Mouse (Mus musculus) urinary bladder, adult 18-20 months (tissue): ENCODE measurements around the gene Ninj1.
A peak's percentile ranks its signal among the peaks of the same experiment; 100 is the strongest.

Experiments
- DNase-seq, 2 experiments: peaks; one replicate each; pipeline ENCODE4 v3.0.0; 2022; ENCODE audit warnings: low spot score in 2 of 2, mixed read lengths in 2 of 2

Ninj1 gene

DNA sequence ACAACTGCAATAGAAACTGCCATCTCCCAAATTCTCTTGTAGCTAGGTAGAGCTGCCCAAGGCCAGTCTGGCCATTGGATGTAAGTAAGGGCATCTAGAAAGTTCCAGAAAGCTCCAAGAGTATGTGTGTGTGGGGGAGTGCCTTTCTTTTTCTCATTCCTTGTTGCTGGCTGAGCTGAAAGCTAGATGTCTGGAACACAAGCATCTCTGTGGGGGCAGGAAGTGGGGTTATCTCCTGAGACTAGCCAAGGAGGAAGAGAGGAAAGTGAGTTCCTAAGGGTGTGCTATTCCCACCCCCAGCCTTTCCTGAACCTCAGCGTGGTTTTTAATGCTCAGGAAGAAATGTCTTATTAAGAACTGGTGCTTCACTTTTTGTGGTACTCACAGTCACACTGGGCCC, 15.6 kb upstream of the Ninj1 start:
- DNase-seq: no peak

DNA sequence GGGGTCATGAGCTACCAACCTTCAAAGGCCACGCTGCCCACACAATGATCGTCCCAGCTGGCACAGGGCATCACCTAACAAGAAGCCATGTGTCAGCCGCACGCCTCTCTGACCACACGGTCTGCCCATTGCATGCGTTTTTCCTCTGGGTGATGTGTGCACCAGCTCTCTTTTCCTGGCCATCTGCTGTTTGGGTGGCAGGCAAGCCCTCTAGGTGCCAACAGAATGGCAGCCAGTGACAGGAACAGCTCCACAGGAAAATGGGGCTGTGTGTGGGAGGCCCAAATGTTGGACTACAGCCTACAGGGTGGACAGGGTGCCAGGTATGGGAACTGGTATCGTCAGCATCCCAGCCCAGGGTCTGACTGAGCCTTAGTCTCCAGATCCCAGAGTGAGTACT, 14.9 kb upstream of the Ninj1 start:
- DNase-seq: no peak

DNA sequence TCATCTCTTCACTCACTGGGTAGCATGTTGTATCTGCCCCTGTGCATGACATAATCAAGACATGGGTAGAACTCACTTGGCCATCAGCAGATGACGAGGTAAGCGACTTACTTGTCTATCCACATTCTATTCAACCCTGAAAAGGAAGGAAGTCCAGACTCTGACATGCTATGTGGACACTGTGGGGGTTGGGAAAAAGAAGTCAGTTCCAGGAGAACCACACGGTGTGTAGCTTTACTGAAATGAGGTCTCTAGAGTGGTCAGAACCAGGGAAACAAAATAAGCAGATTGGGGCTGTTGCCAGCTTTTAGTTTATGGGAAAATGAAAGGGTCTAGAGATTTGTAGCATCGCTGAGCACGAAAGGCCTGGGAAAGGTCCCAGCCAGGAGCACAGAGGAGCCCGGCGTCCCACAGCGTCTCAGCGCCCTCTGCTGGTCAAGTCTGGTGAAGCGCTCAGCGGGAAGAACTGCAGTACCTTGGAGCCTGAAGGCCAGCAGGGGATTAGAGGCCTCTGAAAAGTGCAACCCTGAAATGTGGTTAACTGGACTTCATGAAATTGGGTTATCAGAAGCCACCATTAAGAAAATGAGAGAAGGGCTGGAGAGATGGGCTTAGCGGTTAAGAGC, 14.2 kb upstream of the Ninj1 start:
- peak; percentile 85 to 91 for DNase-seq

DNA sequence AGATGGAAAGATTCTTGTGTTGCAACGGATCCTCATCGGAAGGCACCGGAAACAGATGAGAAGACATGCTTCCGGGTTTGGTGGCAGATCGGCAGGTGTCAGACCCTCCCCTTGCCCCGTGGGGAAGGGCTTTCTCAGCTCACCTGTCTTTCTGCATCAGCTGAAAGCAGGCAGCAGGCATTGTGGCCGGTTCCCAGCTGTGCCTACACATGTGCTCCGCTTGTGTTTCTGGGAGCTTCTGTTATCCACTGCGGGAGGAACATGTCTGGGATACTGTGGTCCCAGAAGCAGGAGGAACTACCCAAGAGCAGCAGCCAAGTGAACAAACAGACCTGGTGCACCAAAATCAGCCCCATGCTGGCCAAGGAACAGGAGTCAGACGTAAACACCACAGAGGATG, 11.8 kb upstream of the Ninj1 start:
- DNase-seq: no peak

DNA sequence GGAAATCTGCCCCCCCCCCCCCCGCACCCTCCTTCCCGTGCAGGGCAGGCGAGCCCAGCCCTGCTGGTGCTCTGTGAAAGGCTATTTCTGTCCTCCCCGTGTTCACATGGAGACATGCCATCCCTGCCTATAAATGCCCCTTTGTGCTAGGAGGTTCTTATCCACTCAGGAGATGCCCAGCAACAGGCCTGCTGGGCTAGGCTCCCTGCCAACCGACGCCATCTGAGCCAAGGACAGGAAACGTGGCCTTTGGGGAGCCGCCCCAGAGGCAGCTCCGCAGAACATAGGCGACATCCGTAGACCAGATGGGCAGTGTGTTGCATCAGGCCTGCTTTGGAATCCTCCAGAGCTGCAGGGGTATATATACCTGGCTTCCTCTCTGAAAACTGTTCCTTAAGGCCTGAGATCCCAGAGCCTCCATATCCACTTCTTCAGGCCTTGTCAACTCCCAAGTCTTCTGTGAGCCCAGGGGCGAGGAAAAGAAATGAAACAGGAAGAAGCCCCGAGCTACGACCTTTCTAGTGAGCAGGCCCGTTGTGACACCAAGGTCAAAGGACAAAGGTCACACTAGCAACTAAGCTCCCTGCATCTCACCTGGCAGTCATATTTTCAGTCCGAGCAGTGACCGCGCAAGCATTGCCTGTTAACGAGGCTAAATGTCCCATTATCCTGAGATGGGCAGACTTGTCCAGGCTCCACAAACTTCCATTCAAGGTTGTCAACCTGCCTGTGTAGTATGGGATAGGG, 8.3 kb upstream of the Ninj1 start:
- no peak for DNase-seq

DNA sequence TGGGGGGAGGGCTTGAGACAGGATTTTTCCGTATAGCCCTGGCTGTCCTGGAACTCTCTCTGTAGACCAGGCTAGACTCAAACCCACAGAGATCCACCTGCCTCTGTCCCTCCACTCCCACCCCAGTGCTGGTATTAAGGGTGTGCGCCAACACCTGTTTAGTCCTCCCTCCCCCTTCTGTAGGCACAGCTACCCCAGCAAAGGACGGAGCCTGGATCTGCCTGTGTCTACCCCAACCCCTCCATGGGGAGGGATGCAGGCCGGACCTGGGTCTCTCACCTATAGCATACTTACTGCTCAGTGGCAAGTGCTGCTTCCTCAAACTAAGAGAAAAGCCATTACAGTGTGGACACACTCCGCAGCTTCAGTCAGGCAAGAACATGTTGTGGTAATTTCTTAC, 7.0 kb upstream of the Ninj1 start:
- DNase-seq: no peak

DNA sequence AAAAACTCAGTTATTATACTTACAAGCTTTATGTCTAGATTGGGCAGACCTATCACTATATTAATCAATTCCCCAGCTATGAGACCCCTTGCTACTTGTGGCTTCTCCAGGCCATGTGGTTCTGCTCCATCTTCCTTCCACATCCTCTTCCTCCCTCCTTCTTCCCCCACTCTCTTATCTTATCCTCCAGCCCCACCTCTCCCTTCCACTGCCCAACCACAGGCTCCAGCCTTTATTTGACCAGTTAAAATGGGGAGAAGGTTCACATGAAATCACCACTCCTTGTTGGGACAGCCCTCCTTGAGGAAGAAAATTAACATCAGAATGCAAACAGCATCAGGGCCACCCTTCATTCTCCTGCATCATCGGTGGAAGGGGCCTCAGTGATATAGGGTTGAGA, 6.6 kb upstream of the Ninj1 start:
- no peak for DNase-seq

DNA sequence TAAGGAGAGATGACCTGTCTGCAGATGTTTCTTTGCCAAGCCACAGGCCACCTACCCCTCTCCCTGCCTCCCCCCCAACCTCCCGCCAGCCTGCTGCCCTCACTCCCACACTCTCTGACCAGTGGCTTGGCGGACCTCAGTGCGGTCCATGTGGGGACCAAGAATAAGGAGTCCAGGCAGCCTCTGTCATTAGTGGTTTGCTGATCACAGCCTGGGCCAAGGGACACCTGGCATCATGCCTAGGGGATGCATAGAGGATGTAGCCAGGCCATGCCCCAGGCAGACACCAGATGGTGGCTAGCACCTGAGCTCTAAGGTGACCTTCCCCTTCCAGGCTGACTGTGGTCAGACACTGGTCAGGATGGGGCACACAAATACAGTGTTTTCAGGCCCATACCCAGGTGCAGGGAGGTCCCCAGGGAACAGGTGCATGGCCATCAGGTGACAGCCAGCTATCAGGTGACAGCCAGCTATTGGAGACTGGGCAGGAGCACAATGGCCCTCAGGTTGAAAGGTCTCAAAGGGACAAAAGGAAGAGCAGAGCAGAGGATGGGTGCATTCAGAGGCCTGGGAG, 5.8 kb upstream of the Ninj1 start:
- no peak for DNase-seq

DNA sequence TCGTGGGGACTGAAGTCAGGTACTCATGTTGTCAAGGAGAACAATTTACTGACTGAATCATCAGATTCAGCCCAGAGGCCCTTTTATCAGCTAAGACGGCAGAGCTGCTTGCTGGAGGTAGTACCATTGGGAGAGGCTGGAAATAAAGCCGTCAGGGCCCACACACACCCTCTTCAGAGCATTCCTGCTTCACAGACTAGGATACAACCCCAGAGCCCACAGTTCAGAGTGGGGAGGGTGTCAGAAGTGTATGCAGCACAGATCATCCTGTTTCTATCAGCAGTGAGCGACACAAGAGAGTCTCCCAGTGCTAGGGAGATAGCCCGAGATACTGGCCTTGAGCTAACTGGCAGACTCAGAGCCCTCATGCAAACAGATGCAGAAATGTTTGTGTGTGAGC, 4.1 kb upstream of the Ninj1 start:
- DNase-seq: no peak

DNA sequence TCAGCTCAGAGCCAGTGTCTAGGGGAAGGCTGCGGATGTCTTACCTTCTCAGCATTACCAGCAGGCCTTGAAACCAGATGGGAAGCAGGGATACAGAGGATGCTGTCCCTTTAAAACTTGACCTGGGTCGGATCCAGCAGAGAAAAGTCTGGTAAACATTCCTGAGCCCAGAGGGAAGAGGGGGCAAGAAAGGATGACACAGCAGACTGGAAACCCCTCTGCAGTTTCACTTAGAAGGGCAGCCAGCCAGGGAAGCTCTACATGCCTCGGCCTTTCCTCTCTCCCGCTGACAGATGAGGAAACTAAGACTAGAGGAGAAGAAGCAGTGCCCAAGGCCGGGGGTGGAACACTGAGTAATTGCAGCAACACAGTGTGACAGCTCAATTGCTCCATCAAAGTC, 3.6 kb upstream of the Ninj1 start:
- DNase-seq: no peak

DNA sequence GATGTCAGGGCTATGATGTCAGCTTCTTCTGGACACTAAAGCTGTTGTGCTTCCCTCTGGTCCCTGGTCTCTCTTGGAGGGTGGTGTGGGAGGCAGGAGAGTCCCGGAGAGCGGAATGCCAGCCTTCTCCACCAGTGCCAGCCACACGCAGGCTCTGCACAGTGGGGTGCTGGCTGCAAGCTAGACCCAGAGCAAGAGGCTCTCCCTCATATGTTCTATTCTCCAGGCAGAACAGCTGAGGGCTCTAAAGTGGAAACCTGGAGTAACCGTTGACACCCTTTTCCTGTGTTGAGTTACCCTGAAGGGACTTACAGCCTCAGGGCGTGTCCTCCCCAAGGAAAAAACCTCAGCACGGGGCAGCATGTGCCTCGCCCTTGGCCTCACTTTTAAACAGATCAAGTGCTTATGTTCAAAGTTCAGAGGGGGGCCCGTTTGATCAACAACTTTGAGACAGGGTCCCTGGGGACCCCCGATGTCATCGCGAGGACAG, 442 bp upstream of the Ninj1 start:
- DNase-seq: peak in 1 of 2 experiments; percentile 73

DNA sequence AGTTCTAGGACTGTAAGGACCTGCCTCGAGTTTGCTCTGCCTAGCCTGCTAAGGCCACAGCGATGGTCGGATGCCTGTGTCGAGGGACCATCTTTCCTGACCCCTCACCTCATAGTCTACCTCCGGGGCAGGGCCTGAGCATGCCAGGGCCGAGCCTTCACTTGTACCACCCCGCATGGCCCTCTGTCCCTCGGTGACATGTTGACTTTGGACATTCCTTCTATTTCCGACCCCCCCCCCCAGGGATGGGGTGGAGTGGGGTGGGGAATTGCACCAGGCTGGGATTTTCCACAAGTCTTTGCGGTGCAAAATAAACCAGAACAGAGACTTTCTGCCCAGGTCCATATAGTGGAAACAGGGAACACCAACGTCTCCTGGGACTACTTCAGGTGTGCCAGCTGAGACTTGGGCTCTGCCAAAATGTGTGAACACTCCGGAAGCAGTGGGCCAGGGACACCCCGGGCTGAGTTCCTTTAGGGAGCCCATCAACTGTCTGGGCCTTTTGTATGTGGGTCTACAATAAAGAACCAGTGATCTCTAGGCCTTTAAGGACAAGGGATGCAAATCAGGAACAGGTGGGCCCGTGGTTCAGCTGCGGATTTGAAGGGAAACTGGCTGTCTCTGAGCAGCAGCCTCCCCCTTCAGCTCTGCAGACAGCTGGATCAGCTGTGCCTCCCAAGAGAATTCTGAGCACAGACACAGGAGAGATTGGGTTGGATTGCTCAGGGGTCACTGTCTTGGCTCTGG, 1.1 kb downstream of the Ninj1 start:
- peak in 1 of 2 experiments; percentile 35 for DNase-seq

DNA sequence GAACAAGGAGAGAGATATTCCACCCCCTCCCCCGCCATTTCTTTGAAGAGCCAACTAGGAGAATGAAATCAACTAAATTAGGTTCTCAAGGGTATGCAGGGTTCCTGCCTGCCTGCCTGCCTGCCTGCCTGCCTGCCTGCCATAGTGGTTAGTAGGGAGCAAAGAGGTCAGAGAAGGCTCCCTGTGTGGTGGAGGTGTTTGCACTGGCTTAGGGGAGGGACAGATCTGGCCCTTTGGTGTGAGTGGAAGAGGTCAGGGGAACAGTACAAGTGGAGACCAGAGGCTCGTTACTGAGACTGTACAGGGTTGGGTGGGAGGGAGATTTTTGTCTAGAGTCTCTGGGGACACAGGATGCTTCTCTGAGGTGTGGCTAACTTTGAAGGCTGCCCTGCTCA, 1.7 kb downstream of the Ninj1 start:
- DNase-seq: no peak

DNA sequence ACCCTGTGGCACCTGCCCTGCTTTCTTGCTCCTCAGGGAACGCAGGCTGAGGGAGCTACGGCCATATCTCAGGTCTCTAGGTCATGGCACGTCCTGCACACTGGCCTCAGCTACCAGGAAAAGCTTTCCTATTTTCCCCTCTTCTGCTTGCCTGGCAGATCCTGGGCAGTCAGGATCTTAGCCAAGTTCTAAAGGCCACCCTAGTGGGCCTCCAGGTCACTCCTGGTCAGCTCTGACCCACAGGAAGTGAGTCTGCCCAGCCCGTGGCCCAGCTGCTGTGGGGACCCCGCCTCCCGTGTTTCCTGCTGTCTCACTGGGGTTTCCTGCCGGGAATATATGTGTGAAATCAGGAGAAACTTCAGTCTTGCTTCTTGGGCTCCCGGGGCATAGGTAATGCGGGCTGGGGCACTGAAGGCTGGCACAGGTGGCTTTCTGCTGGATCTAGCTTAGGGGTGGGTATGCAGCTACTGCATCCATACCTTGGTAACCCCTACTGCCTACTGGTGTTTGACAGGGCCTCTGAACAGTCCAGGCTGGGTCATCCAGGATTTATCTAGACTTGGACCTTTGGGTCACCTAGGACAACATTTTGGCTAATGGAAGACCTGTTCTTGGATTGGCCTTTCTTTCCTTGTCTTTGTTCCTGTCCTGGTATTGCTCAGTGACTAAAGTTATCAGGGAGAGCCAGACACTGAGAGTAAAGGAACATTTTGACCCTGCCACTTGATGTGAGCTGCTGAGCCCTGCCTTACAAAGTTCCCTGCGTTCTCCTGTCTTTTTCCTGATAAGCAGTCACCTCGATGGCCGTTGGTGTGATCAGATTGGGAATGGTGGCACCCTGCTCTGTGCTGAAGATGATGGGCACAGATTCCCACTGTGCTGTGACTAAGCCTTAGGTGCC, 2.9 kb downstream of the Ninj1 start:
- DNase-seq: no peak

DNA sequence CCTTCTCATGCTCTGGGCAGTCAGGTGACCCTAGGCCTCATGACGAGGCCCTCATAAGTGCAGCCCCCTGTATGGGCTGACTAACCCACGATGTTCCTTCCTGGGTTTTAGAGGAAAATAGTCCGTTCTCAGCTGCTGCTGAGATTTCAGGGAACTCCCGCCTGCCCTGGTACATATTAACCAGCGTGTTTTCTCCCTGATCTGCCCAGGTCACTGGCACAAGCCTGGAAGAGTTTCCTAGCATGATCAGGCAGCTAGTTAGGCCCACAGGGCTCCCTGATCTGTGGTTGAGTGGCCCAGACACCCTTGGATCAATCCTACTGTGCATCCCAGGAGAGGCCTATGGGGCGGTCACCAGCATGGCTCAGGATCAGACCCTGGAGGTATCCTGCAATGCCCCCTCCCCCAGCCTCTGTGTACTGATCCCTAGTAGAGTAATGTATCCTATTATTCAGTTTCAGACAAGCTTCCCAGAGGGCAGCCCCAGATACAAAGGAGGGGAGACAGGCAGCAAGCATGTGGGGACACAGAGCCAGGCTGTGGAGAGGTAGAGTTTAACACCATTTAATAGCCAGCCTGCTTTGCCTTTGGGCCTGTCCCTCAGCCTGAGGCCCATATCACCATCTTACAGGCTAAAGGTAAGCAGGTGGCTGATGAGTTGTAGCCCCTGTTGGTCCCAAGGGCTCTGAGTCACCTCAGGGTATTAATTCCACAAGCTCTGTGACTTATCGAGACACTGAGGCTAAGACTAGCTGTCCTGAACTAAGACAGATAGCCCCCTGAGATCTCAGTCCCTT, 3.8 kb downstream of the Ninj1 start:
- no peak for DNase-seq

DNA sequence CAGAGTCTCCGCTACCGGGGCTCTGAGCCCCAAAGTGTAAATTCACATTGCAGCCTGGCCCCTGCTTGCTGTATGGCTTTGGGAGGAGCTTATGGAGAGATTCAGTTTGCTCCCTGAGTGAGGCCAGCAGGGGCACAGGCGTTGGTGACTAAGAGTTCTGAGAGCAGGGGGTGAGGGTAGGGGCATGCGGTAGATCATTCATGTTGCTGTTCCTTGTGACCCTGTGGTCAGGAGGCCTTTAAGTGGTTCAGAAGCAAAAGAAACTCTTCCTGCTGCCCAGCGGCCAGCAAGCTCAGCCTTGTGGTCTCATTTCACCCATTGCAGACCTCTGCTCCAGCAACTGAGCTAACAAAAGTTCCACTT, 4.4 kb downstream of the Ninj1 start:
- DNase-seq: no peak

DNA sequence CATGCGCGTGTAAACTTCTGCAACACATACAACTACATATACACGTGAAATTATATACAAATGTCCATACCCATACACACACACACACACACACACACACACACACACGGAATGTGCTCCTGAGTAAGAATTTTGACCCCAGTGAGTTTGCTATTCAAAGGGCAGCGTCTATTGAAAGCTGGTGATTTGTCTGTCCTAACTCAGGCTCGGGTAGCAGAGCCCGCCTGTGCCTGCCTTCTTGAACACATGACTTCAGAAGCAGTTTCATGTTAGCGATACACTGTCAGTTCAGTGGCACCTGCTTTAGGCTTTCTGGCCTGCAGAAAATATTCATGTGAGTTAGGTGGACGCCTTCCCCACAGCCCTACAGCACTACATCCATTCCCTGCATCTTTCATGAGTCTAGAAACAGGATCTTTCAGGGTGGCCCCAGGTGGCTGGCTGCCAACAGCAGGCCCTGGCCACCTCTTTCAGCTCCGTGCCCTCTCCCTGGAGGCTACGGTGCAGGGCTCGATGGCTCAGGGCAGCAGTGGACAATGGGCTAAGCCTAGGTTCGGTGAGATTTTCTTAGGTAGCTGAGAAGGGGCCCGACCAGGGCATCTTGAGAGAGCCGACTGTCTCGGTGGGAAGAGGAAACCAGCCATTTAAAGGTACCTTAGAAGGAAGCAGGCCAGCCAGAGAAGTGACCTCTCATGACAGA, 5.0 kb downstream of the Ninj1 start:
- no peak for DNase-seq

DNA sequence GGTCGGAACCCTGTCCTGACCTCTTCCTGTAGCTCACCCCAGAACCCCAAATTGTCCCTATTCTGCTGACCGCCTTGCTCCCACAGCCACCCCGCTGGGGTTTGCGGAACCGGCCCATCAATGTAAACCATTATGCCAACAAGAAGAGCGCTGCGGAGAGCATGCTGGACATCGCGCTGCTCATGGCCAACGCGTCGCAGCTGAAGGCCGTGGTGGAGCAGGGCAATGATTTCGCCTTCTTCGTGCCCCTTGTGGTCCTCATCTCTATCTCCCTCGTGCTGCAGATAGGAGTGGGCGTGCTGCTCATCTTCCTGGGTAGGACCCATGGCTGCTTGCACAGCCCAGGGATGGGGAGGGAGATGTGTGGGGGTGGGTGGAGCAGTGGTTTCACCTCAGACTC, 6.4 kb downstream of the Ninj1 start:
- no peak for DNase-seq

DNA sequence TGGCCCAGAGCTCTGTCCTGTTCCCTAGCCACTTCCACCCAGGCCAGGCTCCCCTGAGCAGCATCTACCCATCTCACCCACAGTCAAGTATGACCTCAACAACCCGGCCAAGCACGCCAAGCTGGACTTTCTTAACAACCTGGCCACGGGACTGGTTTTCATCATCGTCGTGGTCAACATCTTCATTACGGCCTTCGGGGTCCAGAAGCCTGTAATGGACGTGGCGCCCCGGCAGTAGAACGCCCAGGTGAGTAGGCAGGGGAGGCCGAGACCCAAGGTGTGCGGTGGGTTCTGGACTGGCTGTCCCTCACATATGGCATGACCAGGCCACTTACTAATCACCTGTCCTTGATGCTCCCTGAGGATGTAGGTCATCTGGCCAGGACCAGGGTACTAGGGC, 7.5 kb downstream of the Ninj1 start:
- DNase-seq: no peak

DNA sequence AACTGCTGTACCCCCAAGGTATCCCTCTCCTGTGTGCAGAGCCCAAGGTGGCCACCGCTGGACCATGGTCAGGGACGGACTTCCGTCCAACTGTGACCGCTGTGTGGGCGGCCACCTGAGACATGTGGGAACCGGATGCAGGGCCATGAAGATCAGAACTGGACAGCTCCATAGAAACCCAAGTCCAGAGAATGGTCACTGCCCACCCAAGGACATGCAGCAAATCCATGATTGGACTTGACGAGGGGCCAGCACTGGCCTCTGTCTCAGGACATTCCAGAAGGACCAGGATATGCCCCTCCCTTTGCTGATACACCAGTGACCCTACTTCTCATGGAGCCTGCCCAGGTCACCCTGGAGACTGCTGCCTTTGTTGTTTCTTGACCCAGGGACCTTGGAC, 8.4 kb downstream of the Ninj1 start:
- no peak for DNase-seq
